Mouse (Mus musculus): Measurements from ENCODE around the gene Pak2. TPM values are rescaled to one million over a fixed set of nuclear protein-coding genes. Genes with fewer than 3 reads are reported as not detected.
"Not testable (repeated sequence)": the region's sequence is repeated elsewhere in the genome, so short reads cannot be mapped to it uniquely, and the experiment has no call there.

Pak2 gene
- polyA plus RNA-seq, 1 experiment from 2014 or later, result 42.6 TPM

- Histone ChIP-seq H3K27ac (replicated peaks; ENCODE audit: low read depth, low read length) (no peak overlapping the region), H3K36me3 (replicated peaks; ENCODE audit: control insufficient read depth, insufficient read depth, low read depth, low read length) (no peaks in the 10 kb centered on the region; the same call in none of the 2 replicates)
- 94% methylated on average over 1 of the region's 1 CpGs for WGBS
Measured at GRCm38 (mm10) chr16:32105698-32106097, 26.6 kb upstream of the Pak2 start.

GRCm38 (mm10) chr16:32102295-32102694, 23.2 kb upstream of the Pak2 start:
- H3K9ac ChIP-seq (replicated peaks; ENCODE audit: low read length), result no peak overlapping the region
- DNase-seq (ENCODE audit: low spot score) (no peak), ATAC-seq (replicated peaks; ENCODE audit: insufficient number of reproducible peaks, low FRiP score, low TSS enrichment, low read depth) (no peak)
- no peak overlapping the region for H3K4me3 ChIP-seq (ENCODE audit: low read depth, low read length)
- no peaks in the 10 kb centered on the region; the same call in none of the 2 replicates for H3K36me3 ChIP-seq (replicated peaks; ENCODE audit: control insufficient read depth, insufficient read depth, low read depth, low read length)
- H3K9me3 ChIP-seq (replicated peaks; ENCODE audit: control insufficient read depth, low read length), result no peaks in the 10 kb centered on the region
- no peaks in the 10 kb centered on the region for H3K4me1 ChIP-seq (ENCODE audit: control insufficient read depth, insufficient read depth, low read length)
- H3K27ac ChIP-seq (replicated peaks; ENCODE audit: low read depth, low read length), result no peak overlapping the region
- no peak overlapping the region for H3K4me2 ChIP-seq (ENCODE audit: low read depth, low read length)
- H3K27me3 ChIP-seq (ENCODE audit: control insufficient read depth, insufficient read depth, low read length), result no peaks in the 10 kb centered on the region
- WGBS, result 90% methylated on average over 13 of the region's 13 CpGs

More at GRCm38 (mm10) chr16:32105698-32106097, 26.6 kb upstream of the Pak2 start:
- Histone ChIP-seq H3K4me3 (ENCODE audit: low read depth, low read length) (no peak overlapping the region), H3K27me3 (ENCODE audit: control insufficient read depth, insufficient read depth, low read length) (no peaks in the 10 kb centered on the region), H3K4me2 (ENCODE audit: low read depth, low read length) (no peak overlapping the region), H3K9ac (replicated peaks; ENCODE audit: low read length) (no peak overlapping the region), H3K9me3 (replicated peaks; ENCODE audit: control insufficient read depth, low read length) (no peaks in the 10 kb centered on the region), H3K4me1 (ENCODE audit: control insufficient read depth, insufficient read depth, low read length) (no peaks in the 10 kb centered on the region)
- no peak for DNase-seq (ENCODE audit: low spot score)
- ATAC-seq (replicated peaks; ENCODE audit: insufficient number of reproducible peaks, low FRiP score, low TSS enrichment, low read depth), result no peak

DNA sequence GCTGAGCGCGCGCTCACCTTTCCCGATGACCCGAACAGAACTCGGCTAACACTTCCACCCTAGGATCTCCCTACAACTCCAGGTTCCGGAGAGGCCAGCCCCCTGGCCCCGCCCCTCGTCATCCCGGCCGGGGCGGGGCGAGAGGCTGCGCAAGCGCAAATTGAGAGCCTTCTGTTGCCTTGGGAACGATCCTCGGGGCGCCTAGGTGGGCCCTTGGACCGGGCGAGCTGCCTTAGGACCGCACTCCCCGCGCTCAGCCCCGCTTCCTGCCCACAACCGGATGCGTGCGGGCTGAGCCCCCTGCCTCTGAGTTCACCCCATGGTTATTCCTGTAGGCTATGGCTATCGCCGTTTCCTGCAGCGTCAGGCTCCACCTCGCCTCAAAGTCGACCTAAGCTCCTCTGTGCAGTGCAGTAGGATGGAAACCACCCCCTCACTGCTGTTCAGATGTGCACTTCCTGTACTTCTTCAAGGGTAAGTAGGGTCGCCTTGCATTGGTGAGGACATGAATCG, 20.6 kb upstream of the Pak2 start, which contains the start of the genes Pigx and Cep19:
Pigx (minus strand) TSS at position 103 of the 513 bp plus-strand sequence.
Cep19 (plus strand) TSS at position 163 of the 513 bp plus-strand sequence.
- no peaks in the 10 kb centered on the region for H3K4me1 ChIP-seq (ENCODE audit: control insufficient read depth, insufficient read depth, low read length)
- peak within 1 kb of the TSS; percentile 93 for H3K4me3 ChIP-seq (ENCODE audit: low read depth, low read length)
- ATAC-seq (replicated peaks; ENCODE audit: insufficient number of reproducible peaks, low FRiP score, low TSS enrichment, low read depth), result peak; percentile 97
- H3K9me3 ChIP-seq (replicated peaks; ENCODE audit: control insufficient read depth, low read length), result no peaks in the 10 kb centered on the region
- no peaks in the 10 kb centered on the region for H3K27me3 ChIP-seq (ENCODE audit: control insufficient read depth, insufficient read depth, low read length)
- H3K9ac ChIP-seq (replicated peaks; ENCODE audit: low read length), result peak within 1 kb of the TSS; percentile 96
- peak within 1 kb of the TSS; percentile 65 for H3K4me2 ChIP-seq (ENCODE audit: low read depth, low read length)
- WGBS, result under 1% methylated on average over 34 of the region's 34 CpGs
- H3K27ac ChIP-seq (replicated peaks; ENCODE audit: low read depth, low read length), result peak within 1 kb of the TSS; percentile 84
- no peaks in the 10 kb centered on the region; the same call in 1 of the 2 replicates for H3K36me3 ChIP-seq (replicated peaks; ENCODE audit: control insufficient read depth, insufficient read depth, low read depth, low read length)
- peak; percentile 96 for DNase-seq (ENCODE audit: low spot score)

GRCm38 (mm10) chr16:32098897-32099637, 19.9 kb upstream of the Pak2 start:
- H3K9me3 ChIP-seq (replicated peaks; ENCODE audit: control insufficient read depth, low read length), result no peaks in the 10 kb centered on the region
- peak overlapping the region; percentile 65 for H3K4me2 ChIP-seq (ENCODE audit: low read depth, low read length)
- H3K9ac ChIP-seq (replicated peaks; ENCODE audit: low read length), result peak overlapping the region; percentile 96
- ATAC-seq (replicated peaks; ENCODE audit: insufficient number of reproducible peaks, low FRiP score, low TSS enrichment, low read depth) (peak; percentile 72), DNase-seq (ENCODE audit: low spot score) (peak; percentile 47)
- H3K4me1 ChIP-seq (ENCODE audit: control insufficient read depth, insufficient read depth, low read length), result no peaks in the 10 kb centered on the region
- H3K27ac ChIP-seq (replicated peaks; ENCODE audit: low read depth, low read length), result peak overlapping the region; percentile 84
- no peaks in the 10 kb centered on the region for H3K27me3 ChIP-seq (ENCODE audit: control insufficient read depth, insufficient read depth, low read length)
- WGBS, result under 1% methylated on average over 39 of the region's 39 CpGs
- H3K36me3 ChIP-seq (replicated peaks; ENCODE audit: control insufficient read depth, insufficient read depth, low read depth, low read length), result no peaks in the 10 kb centered on the region
- H3K4me3 ChIP-seq (ENCODE audit: low read depth, low read length), result peak overlapping the region; percentile 93

DNA sequence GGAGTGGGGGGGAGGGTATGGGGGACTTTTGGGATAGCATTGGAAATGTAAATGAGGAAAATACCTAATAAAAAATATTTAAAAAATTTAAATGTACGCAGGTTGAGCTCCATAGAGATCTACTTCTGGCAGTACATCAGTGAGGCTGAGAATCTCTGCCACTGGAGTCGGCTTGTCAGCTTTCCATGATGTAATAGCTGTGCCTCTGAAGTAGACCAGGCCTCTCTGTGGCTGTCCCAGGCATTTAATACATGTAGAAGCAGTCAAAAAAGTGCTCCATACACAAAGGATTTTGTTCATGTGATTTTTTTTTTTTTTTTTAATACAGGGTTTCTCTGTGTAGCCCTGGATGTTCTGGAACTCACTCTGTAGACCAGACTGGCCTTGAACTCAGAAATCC, 18.6 kb upstream of the Pak2 start:
- WGBS, result 97% methylated on average over 2 of the region's 2 CpGs
- H3K4me3 ChIP-seq (ENCODE audit: low read depth, low read length), result not testable (repeated sequence)

DNA sequence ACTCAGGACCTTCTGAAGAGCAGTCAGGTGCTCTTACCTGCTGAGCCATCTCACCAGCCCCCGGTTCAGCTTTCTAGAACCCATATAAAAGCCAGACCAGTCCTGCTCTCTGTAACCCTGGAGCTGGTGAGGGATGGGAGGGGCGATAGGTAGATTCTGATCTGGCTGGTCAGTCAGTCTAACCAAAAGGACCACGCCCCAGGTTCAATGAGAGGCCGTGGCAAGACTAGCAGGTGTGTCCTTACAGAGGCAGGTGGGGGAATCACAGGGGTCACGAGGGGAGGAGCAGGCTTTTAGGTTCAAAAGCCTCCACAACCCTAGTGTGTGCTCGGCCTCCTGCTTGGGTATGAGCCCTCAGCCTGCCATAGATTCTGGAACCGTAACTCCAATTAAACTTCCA, 12.3 kb upstream of the Pak2 start:
- no peak overlapping the region for H3K27ac ChIP-seq (replicated peaks; ENCODE audit: low read depth, low read length)
- H3K27me3 ChIP-seq (ENCODE audit: control insufficient read depth, insufficient read depth, low read length), result no peaks in the 10 kb centered on the region
- ATAC-seq (replicated peaks; ENCODE audit: insufficient number of reproducible peaks, low FRiP score, low TSS enrichment, low read depth) (no peak), DNase-seq (ENCODE audit: low spot score) (no peak)
- 89% methylated on average over 7 of the region's 7 CpGs for WGBS
- no peaks in the 10 kb centered on the region for H3K9me3 ChIP-seq (replicated peaks; ENCODE audit: control insufficient read depth, low read length)
- no peaks in the 10 kb centered on the region for H3K4me1 ChIP-seq (ENCODE audit: control insufficient read depth, insufficient read depth, low read length)
- no peak overlapping the region for H3K4me2 ChIP-seq (ENCODE audit: low read depth, low read length)
- no peak overlapping the region for H3K4me3 ChIP-seq (ENCODE audit: low read depth, low read length)
- H3K36me3 ChIP-seq (replicated peaks; ENCODE audit: control insufficient read depth, insufficient read depth, low read depth, low read length), result peaks cover 9% of the 10 kb centered on the region
- H3K9ac ChIP-seq (replicated peaks; ENCODE audit: low read length), result no peak overlapping the region

More for the DNA sequence above, 18.6 kb upstream of the Pak2 start:
- not testable (repeated sequence) for H3K9me3 ChIP-seq (replicated peaks; ENCODE audit: control insufficient read depth, low read length); H3K36me3 ChIP-seq (replicated peaks; ENCODE audit: control insufficient read depth, insufficient read depth, low read depth, low read length); H3K4me2 ChIP-seq (ENCODE audit: low read depth, low read length); H3K9ac ChIP-seq (replicated peaks; ENCODE audit: low read length); H3K27ac ChIP-seq (replicated peaks; ENCODE audit: low read depth, low read length); ATAC-seq (replicated peaks; ENCODE audit: insufficient number of reproducible peaks, low FRiP score, low TSS enrichment, low read depth); H3K27me3 ChIP-seq (ENCODE audit: control insufficient read depth, insufficient read depth, low read length); H3K4me1 ChIP-seq (ENCODE audit: control insufficient read depth, insufficient read depth, low read length); DNase-seq (ENCODE audit: low spot score)

GRCm38 (mm10) chr16:32087629-32088443, 8.7 kb upstream of the Pak2 start:
- peaks cover 9% of the 10 kb centered on the region for H3K36me3 ChIP-seq (replicated peaks; ENCODE audit: control insufficient read depth, insufficient read depth, low read depth, low read length)
- DNase-seq (ENCODE audit: low spot score), result no peak
- no peaks in the 10 kb centered on the region for H3K9me3 ChIP-seq (replicated peaks; ENCODE audit: control insufficient read depth, low read length)
- H3K4me2 ChIP-seq (ENCODE audit: low read depth, low read length), result no peak overlapping the region
- H3K4me3 ChIP-seq (ENCODE audit: low read depth, low read length), result no peak overlapping the region
- 82% methylated on average over 17 of the region's 17 CpGs for WGBS
- H3K4me1 ChIP-seq (ENCODE audit: control insufficient read depth, insufficient read depth, low read length), result no peaks in the 10 kb centered on the region
- H3K9ac ChIP-seq (replicated peaks; ENCODE audit: low read length), result no peak overlapping the region
- no peaks in the 10 kb centered on the region for H3K27me3 ChIP-seq (ENCODE audit: control insufficient read depth, insufficient read depth, low read length)
- no peak overlapping the region for H3K27ac ChIP-seq (replicated peaks; ENCODE audit: low read depth, low read length)
- ATAC-seq (replicated peaks; ENCODE audit: insufficient number of reproducible peaks, low FRiP score, low TSS enrichment, low read depth), result no peak
